Mouse (Mus musculus) lung, postnatal 0 days (tissue): ENCODE measurements around the gene Mapre3.

ENCODE experiments used
- CTCF ChIP-seq: IDR thresholded peaks from 2 replicates; pipeline ENCODE4 v1.5.1; 2016; ENCODE audit warnings: antibody characterized with exemption, mild to moderate bottlenecking
- EP300 ChIP-seq: IDR thresholded peaks from 2 replicates; pipeline ENCODE4 v1.6.1; 2016; ENCODE audit warnings: antibody characterized with exemption, mild to moderate bottlenecking, control low read depth

DNA sequence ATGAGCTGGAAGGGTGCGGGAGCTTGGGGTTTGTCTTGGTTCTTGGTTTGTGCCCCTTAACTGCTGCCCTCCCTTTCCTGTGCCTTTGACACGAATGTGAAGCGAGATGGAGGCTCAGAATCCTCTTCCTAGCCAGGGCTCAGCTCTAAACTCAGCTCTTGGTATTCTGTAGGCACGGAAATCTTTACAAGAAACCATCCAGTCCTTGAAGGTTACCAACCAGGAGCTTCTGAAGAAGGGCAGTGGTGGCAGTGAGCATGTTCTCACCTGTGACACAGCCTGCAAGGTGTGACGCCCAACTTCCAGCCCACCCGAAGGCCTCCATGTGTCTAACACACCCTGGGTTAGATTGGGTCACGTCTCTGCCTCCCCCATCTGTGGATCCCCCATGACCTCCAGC, 59.9 kb downstream of the Mapre3 start:
- no peak for TF ChIP-seq CTCF
- TF ChIP-seq EP300 = no peak
